Mouse (Mus musculus) left cerebral cortex, postnatal 36 days (tissue): Measurements from ENCODE around the gene Setd1b. TPM values are rescaled to one million over a fixed set of nuclear protein-coding genes. Genes with fewer than 3 reads are reported as not detected.

Experiments
- DNase-seq, 2 experiments: peaks; one replicate each; pipeline ENCODE4 v3.0.0; 2021 to 2022; ENCODE audit warnings: low spot score in 2 of 2, mixed read lengths in 1 of 2
- intact Hi-C: fragments of 180-260 bp; cut with DNase I; formaldehyde crosslinking; loops from one replicate; pipeline ENCODE4 v1.15.1; 2025
- total RNA-seq, 2 experiments: library from RNA; stranded (reverse); gene quantifications; 2 replicates each; pipeline ENCODE4 v1.2.3; 2021

Gene Setd1b
- total RNA-seq, result 10 to 100 TPM; 27.9 to 35.0 TPM

- intact Hi-C loops, result loop anchor here (1.0 to 10.0 kb wide), 2 partner anchors 9 to 368 kb away; partner anchors contain the start of gene Camkk2
- DNase-seq, result peak; percentile 65 to 75
Measured at GRCm38 (mm10) chr5:123142161-123143157, at the start of gene Setd1b. Gene Setd1b (plus strand): TSS chr5:123142193.

- no peak for DNase-seq
- intact Hi-C loops, result no loop called here
Measured at GRCm38 (mm10) chr5:123093077-123093633, 48.8 kb upstream of the Setd1b start.

GRCm38 (mm10) chr5:123094238-123094991 is 47.6 kb upstream of the Setd1b start:
- intact Hi-C loops, result no loop called here
- no peak for DNase-seq

GRCm38 (mm10) chr5:123096299-123096698 is 45.7 kb upstream of the Setd1b start:
- no peak for DNase-seq
- intact Hi-C loops, result no loop called here

- no peak for DNase-seq
- intact Hi-C loops, result no loop called here
Measured at GRCm38 (mm10) chr5:123098487-123098886, 43.5 kb upstream of the Setd1b start.

GRCm38 (mm10) chr5:123102376-123102775 is 39.6 kb upstream of the Setd1b start:
- no peak for DNase-seq
- intact Hi-C loops, result no loop called here

GRCm38 (mm10) chr5:123103556-123103955 is 38.4 kb upstream of the Setd1b start:
- no peak for DNase-seq
- intact Hi-C loops, result no loop called here

GRCm38 (mm10) chr5:123104769-123105168 is 37.2 kb upstream of the Setd1b start:
- DNase-seq, result no peak
- intact Hi-C loops, result no loop called here

- no peak for DNase-seq
- intact Hi-C loops, result no loop called here
Measured at GRCm38 (mm10) chr5:123109452-123110203, 32.4 kb upstream of the Setd1b start.

- DNase-seq, result no peak
- intact Hi-C loops, result no loop called here
Measured at GRCm38 (mm10) chr5:123110296-123110721, 31.7 kb upstream of the Setd1b start.

- intact Hi-C loops, result no loop called here
Measured at GRCm38 (mm10) chr5:123114109-123114508, 27.9 kb upstream of the Setd1b start.

GRCm38 (mm10) chr5:123114924-123115323 is 27.1 kb upstream of the Setd1b start:
- intact Hi-C loops, result loop anchor here (5.0 kb wide), 2 partner anchors 37 to 57 kb away; no protein-coding TSS in a partner anchor

More at GRCm38 (mm10) chr5:123114109-123114508, 27.9 kb upstream of the Setd1b start:
- no peak for DNase-seq

GRCm38 (mm10) chr5:123116080-123116479 is 25.9 kb upstream of the Setd1b start:
- no peak for DNase-seq
- intact Hi-C loops, result loop anchor here (2.0 to 5.0 kb wide), 3 partner anchors 36 to 56 kb away; no protein-coding TSS in a partner anchor

More at GRCm38 (mm10) chr5:123114924-123115323, 27.1 kb upstream of the Setd1b start:
- DNase-seq, result no peak

- peak; percentile 55 to 65 for DNase-seq
- intact Hi-C loops, result loop anchor here (2.0 to 5.0 kb wide), 3 partner anchors 35 to 55 kb away; no protein-coding TSS in a partner anchor
Measured at GRCm38 (mm10) chr5:123117257-123117656, 24.7 kb upstream of the Setd1b start.

- no peak for DNase-seq
- intact Hi-C loops, result loop anchor here (2.0 to 5.0 kb wide), 3 partner anchors 35 to 55 kb away; no protein-coding TSS in a partner anchor
Measured at GRCm38 (mm10) chr5:123117773-123118172, 24.2 kb upstream of the Setd1b start.

- intact Hi-C loops, result loop anchor here (5.0 kb wide), 2 partner anchors 33 to 53 kb away; no protein-coding TSS in a partner anchor
- no peak for DNase-seq
Measured at GRCm38 (mm10) chr5:123118826-123119225, 23.2 kb upstream of the Setd1b start.

GRCm38 (mm10) chr5:123120624-123121215 is 21.3 kb upstream of the Setd1b start:
- DNase-seq, result no peak
- intact Hi-C loops, result no loop called here

- intact Hi-C loops, result no loop called here
- DNase-seq, result no peak
Measured at GRCm38 (mm10) chr5:123122181-123122580, 19.8 kb upstream of the Setd1b start.
